Mouse (Mus musculus) liver, adult 2 months (tissue): ENCODE results near the gene Pet100.

ENCODE experiments used
- CTCF ChIP-seq: fragments of 200-500 bp; IDR thresholded peaks from 2 replicates; pipeline ENCODE4 v1.5.1; 2011; ENCODE audit warnings: low read depth, low read length, control low read depth
- POLR2A ChIP-seq: fragments of 200-500 bp; IDR thresholded peaks from 2 replicates; pipeline ENCODE4 v1.6.1; 2011; ENCODE audit warnings: low read length, control low read depth; ENCODE audit not compliant: insufficient read depth; ENCODE audit errors: extremely low read depth

DNA sequence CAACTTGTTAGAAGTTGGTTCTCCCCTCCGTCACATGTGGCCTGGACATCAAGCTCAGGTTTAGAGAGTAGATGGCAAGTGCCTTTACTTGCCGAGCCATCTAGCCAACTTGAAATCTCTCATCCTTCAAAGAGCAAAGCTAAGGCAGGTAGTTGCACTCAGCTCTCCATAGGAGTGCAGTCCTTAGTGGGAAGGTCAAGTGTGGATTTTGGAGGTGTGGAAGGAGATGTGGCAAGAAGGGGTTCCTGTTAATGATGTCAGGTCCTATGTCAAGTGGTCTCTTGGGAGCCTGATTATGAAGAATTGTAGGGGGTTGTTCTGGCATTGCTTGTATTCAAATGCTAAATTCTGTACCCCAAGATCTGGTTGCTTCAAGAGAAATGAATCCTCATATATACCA, 26.9 kb upstream of the Pet100 start:
- TF ChIP-seq CTCF (no peak), POLR2A (no peak)
